Mouse (Mus musculus) CH12.LX (cell line): Measurements from ENCODE around the gene Ier2. TPM values are rescaled to one million over a fixed set of nuclear protein-coding genes. Genes with fewer than 3 reads are reported as not detected.

Source experiments
- DNase-seq: peaks from one replicate; pipeline ENCODE4 v3.0.0-alpha.2; 2013; ENCODE audit errors: extremely low read depth
- H3K27ac ChIP-seq: 2 replicates; pipeline ENCODE4 v1.5.1; 2012; ENCODE audit warnings: low read depth, mild to moderate bottlenecking, control low read depth, moderate library complexity; ENCODE audit not compliant: insufficient read depth
- H3K27me3 ChIP-seq: replicated peaks from 2 replicates; pipeline ENCODE3; 2012; ENCODE audit warnings: inconsistent platforms
- H3K36me3 ChIP-seq, 2 experiments: replicated peaks in 1 of 2; 2 replicates each; pipeline versions ENCODE3 to v1.6.1; 2012; ENCODE audit warnings: inconsistent platforms in 1 of 2, low read length in 1 of 2, mild to moderate bottlenecking in 1 of 2, mixed read lengths in 1 of 2, moderate library complexity in 1 of 2; ENCODE audit not compliant: control insufficient read depth in 1 of 2, insufficient read depth in 1 of 2
- H3K4me1 ChIP-seq, 2 experiments: 2 replicates each; pipeline ENCODE4 v1.6.1; 2012; ENCODE audit warnings: inconsistent platforms in 1 of 2, moderate library complexity in 1 of 2; ENCODE audit not compliant: insufficient read depth in 2 of 2, control insufficient read depth in 1 of 2
- H3K4me2 ChIP-seq: 2 replicates; pipeline ENCODE4 v1.6.1; 2012; ENCODE audit warnings: low read depth, mild to moderate bottlenecking, control low read depth; ENCODE audit not compliant: poor library complexity, insufficient read depth, severe bottlenecking
- H3K4me3 ChIP-seq, 3 experiments: fragments of 150-350 bp in 1 of 3; sonication (generic) in 1 of 3; replicated peaks in 1 of 3; 2 replicates each; pipeline versions ENCODE3 to v1.5.1; 2011 to 2012; ENCODE audit warnings: low read depth in 2 of 3, low read length in 2 of 3, mild to moderate bottlenecking in 2 of 3, moderate library complexity in 2 of 3, control low read depth in 1 of 3, improper control_type of control experiment in 1 of 3, inconsistent platforms in 1 of 3, mixed read lengths in 1 of 3; ENCODE audit not compliant: poor library complexity in 1 of 3
- H3K79me2 ChIP-seq: replicated peaks from 2 replicates; pipeline ENCODE4 v1.6.1; 2012; ENCODE audit warnings: mild to moderate bottlenecking, moderate library complexity; ENCODE audit not compliant: control insufficient read depth, poor library complexity, insufficient read depth, severe bottlenecking; ENCODE audit errors: extremely low read depth
- H3K9ac ChIP-seq: 2 replicates; pipeline ENCODE4 v1.6.1; 2012; ENCODE audit warnings: low read depth, mild to moderate bottlenecking, control low read depth, moderate library complexity; ENCODE audit not compliant: insufficient read depth
- H3K9me3 ChIP-seq: replicated peaks from 2 replicates; pipeline ENCODE3; 2012; ENCODE audit warnings: low read length, inconsistent platforms, mixed read lengths
- BHLHE40 ChIP-seq: IDR thresholded peaks from 2 replicates; pipeline ENCODE4 v1.6.1; 2011; ENCODE audit warnings: mild to moderate bottlenecking, low read depth, low read length, improper control_type of control experiment
- CHD1 ChIP-seq: IDR thresholded peaks from 2 replicates; pipeline ENCODE4 v1.6.1; 2012; ENCODE audit warnings: low read depth, low read length, improper control_type of control experiment, inconsistent platforms
- E2F4 ChIP-seq: IDR thresholded peaks from 2 replicates; pipeline ENCODE4 v1.6.1; 2011; ENCODE audit warnings: low read depth, low read length, improper control_type of control experiment; ENCODE audit not compliant: insufficient replicate concordance
- ELF1 ChIP-seq: IDR thresholded peaks from 2 replicates; pipeline ENCODE4 v1.6.1; 2014; ENCODE audit warnings: low read depth, mild to moderate bottlenecking, inconsistent platforms, low read length, improper control_type of control experiment
- ETS1 ChIP-seq: conservative IDR thresholded peaks from 2 replicates; pipeline ENCODE4 v1.6.1; 2012; ENCODE audit warnings: low read depth, mild to moderate bottlenecking, inconsistent platforms, low read length, improper control_type of control experiment, moderate library complexity
- JUND ChIP-seq: conservative IDR thresholded peaks from 2 replicates; pipeline ENCODE4 v1.6.1; 2011; ENCODE audit warnings: low read depth, low read length, improper control_type of control experiment
- MAFK ChIP-seq: IDR thresholded peaks from 2 replicates; pipeline ENCODE4 v1.6.1; 2011; ENCODE audit warnings: low read length, improper control_type of control experiment; ENCODE audit not compliant: insufficient replicate concordance
- MAZ ChIP-seq: IDR thresholded peaks from 2 replicates; pipeline ENCODE4 v1.6.1; 2012; ENCODE audit warnings: low read depth, mild to moderate bottlenecking, inconsistent platforms, low read length, improper control_type of control experiment, moderate library complexity
- MXI1 ChIP-seq: IDR thresholded peaks from 2 replicates; pipeline ENCODE4 v1.6.1; 2011; ENCODE audit warnings: mild to moderate bottlenecking, low read depth, low read length, improper control_type of control experiment
- POLR2A ChIP-seq: IDR thresholded peaks from 2 replicates; pipeline ENCODE4 v1.6.1; 2011; ENCODE audit warnings: low read depth, mild to moderate bottlenecking, improper control_type of control experiment, low read length
- RAD21 ChIP-seq: IDR thresholded peaks from 2 replicates; pipeline ENCODE4 v1.6.1; 2011; ENCODE audit warnings: low read depth, mild to moderate bottlenecking, low read length, improper control_type of control experiment, moderate library complexity
- TBP ChIP-seq: conservative IDR thresholded peaks from 2 replicates; pipeline ENCODE4 v1.6.1; 2011; ENCODE audit warnings: low read depth, low read length, improper control_type of control experiment
- UBTF ChIP-seq: IDR thresholded peaks from 2 replicates; pipeline ENCODE4 v1.6.1; 2012; ENCODE audit warnings: low read depth, mild to moderate bottlenecking, inconsistent platforms, low read length, improper control_type of control experiment, moderate library complexity
- USF2 ChIP-seq: conservative IDR thresholded peaks from 2 replicates; pipeline ENCODE4 v1.6.1; 2011; ENCODE audit warnings: low read depth, low read length, improper control_type of control experiment
- ZKSCAN1 ChIP-seq: IDR thresholded peaks from 2 replicates; pipeline ENCODE4 v1.6.1; 2012; ENCODE audit warnings: low read depth, inconsistent platforms, low read length, improper control_type of control experiment, borderline replicate concordance
- ZMIZ1 ChIP-seq: IDR thresholded peaks from 2 replicates; pipeline ENCODE4 v1.6.1; 2012; ENCODE audit warnings: low read depth, mild to moderate bottlenecking, inconsistent platforms, low read length, improper control_type of control experiment
- dilution Hi-C: fragments of 300-500 bp; cut with MboI; formaldehyde crosslinking; loops from 2 replicates; pipeline ENCODE4 v1.14.3; 2020; ENCODE audit warnings: low sequenced_read_pairs; ENCODE audit not compliant: extremely low pct_unique_long_range_greater_than_20kb, extremely low pct_ligation_motif_present
- in situ Hi-C: fragments of 300-500 bp; cut with MboI; formaldehyde crosslinking; loops from 3 replicates; pipeline ENCODE4 v1.14.3; 2019; ENCODE audit warnings: low sequenced_read_pairs, low pct_ligation_motif_present, low pct_unique_long_range_greater_than_20kb, mixed read lengths
- polyA plus RNA-seq: library from polyadenylated mRNA; unstranded; fragments of >175 nt; gene quantifications from 2 replicates; pipeline ENCODE4 v1.2.1, GENCODE M21; 2012; ENCODE audit warnings: low read depth; ENCODE audit not compliant: insufficient read length
- total RNA-seq, 2 experiments: library from RNA; depleted of rRNA; stranded (reverse); fragments of 300-350 nt in 1 of 2; fragments of >200 nt in 1 of 2; gene quantifications; 2 replicates each; pipeline ENCODE4 v1.2.3; 2012 to 2014

The Ier2 gene
- total and polyA plus RNA-seq, 3 experiments = 26.3 to 35.4 (median 30.3) TPM

DNA sequence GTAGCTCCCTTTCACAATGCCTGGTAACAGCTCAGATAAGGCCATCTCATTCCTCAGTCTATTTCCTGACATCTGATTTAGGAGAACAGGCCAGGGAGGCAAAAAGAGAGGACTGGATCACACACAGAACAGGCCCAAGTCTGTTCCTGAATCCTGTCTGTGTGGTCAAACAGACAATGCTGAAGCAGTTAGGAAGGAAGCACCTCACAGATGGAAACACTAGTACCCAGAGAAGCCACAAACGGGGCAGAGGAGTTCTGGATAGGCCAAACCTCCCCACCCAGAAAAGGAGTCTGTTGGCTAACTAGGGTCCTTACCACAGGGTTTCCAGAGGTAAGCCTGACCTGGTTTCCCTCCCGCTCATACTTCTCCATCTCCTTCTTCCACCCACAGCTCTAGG, 19.6 kb upstream of the Ier2 start:
- peaks cover 13 to 74% of the 10 kb centered on the region in 2 experiments for H3K36me3 ChIP-seq
- H3K27ac ChIP-seq = no peak overlapping the region
- no peaks in the 10 kb centered on the region for H3K27me3 ChIP-seq
- peaks cover 93% of the 10 kb centered on the region for H3K79me2 ChIP-seq
- no peak overlapping the region for H3K9ac ChIP-seq
- no peaks in the 10 kb centered on the region for H3K9me3 ChIP-seq
- H3K4me3 ChIP-seq = no peak overlapping the region
- TF ChIP-seq ZKSCAN1 = no peak
- no peak for TF ChIP-seq ELF1
- no peak for TF ChIP-seq POLR2A
- TF ChIP-seq CHD1 = no peak
- TF ChIP-seq ETS1 = no peak
- TF ChIP-seq BHLHE40 = no peak
- no peak for TF ChIP-seq TBP
- no peak for TF ChIP-seq RAD21
- no peak for TF ChIP-seq MAZ
- no peak for TF ChIP-seq ZMIZ1
- TF ChIP-seq MAFK = no peak
- H3K4me1 ChIP-seq = peaks cover 21 to 64% of the 10 kb centered on the region in 2 experiments
- DNase-seq = no peak
- dilution Hi-C loops = no loop called here
- H3K4me2 ChIP-seq = no peak overlapping the region
- in situ Hi-C loops = no loop called here

DNA sequence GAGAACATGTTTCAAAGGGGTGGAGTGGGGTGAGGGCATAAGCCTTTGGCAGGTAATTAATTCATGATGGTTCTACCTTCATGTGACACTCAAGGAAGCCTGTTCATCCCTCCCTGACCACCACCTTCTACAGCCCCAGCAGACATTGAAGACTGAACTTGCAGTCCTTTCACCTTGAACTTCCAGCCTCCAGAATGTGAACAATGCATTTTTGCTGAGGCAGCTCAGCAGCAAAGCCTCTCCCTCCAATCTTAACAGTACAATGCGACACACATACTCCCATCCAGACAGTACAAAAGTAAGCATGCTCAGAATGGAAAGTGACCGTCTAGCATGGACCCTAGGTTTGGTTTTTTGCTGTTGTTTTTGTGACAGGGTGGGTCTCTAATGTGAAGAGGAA, 18.8 kb upstream of the Ier2 start:
- Histone ChIP-seq H3K27me3 (no peaks in the 10 kb centered on the region), H3K27ac (no peak overlapping the region), H3K4me1 (peaks cover 21 to 64% of the 10 kb centered on the region in 2 experiments), H3K4me3 (no peak overlapping the region), H3K79me2 (peaks cover 87% of the 10 kb centered on the region), H3K9me3 (no peaks in the 10 kb centered on the region), H3K4me2 (no peak overlapping the region), H3K36me3 (peaks cover 20 to 81% of the 10 kb centered on the region in 2 experiments), H3K9ac (no peak overlapping the region)
- no peak for DNase-seq
- TF ChIP-seq E2F4 = no peak
- no peak for TF ChIP-seq USF2
- TF ChIP-seq UBTF = no peak
- no peak for TF ChIP-seq ETS1
- no peak for TF ChIP-seq JUND
- TF ChIP-seq MXI1 = no peak
- dilution Hi-C loops = no loop called here
- in situ Hi-C loops = no loop called here
